ENCODE assay signal across 9 mouse cellular contexts in the genomic region with DNA sequence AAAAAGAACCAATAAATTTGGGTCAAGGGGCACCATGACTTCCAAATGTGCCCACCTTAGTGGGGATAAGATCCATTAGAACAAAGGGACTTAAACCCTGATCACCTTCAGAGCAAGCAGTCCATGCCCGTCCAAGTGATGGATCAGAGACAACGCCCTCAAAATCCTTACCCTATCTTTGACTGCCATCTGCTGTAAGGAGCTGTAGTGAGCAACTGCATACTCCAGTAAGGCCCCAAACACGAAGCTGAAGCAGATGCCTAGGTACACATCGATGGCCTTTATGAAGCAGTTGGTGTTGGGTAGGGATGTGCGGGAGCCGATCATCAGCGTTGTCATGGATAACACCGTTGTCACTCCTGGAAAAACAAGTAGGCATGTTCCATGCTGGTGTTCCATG. TPM values are rescaled to one million over a fixed set of nuclear protein-coding genes. Genes with fewer than 3 reads are reported as not detected.
DNase-seq lines count a peak whose midpoint lies in the region; ATAC-seq and TF ChIP-seq lines count a peak whose summit lies in the region.
"Had no signal": no experiment of that assay in that cellular context is flagged by ENCODE, and none has a peak within 500 bp of the region (broad histone marks: within the 10 kb centered on the region; RNA-seq: fewer than 3 reads in every experiment).

No protein-coding gene starts in this region.

- WGBS in kidney, embryonic 14.5 days: 79% methylated on average over 8 of the region's 8 CpGs
- 72% methylated on average over 8 of the region's 8 CpGs for WGBS in stomach, postnatal 0 days

- no peak overlapping the region for H3K4me2 ChIP-seq in kidney, embryonic 14.5 days (replicated peaks; ENCODE audit: low read depth, low read length)
- no peak overlapping the region for H3K4me2 ChIP-seq in stomach, postnatal 0 days (replicated peaks; ENCODE audit: low read depth)
- H3K4me2 ChIP-seq: heart, embryonic 12.5 days had no signal

- H3K4me1 ChIP-seq in kidney, embryonic 14.5 days (ENCODE audit: control insufficient read depth, insufficient read depth, low read length): no peaks in the 10 kb centered on the region
- no peaks in the 10 kb centered on the region for H3K4me1 ChIP-seq in stomach, postnatal 0 days (replicated peaks; ENCODE audit: control insufficient read depth, insufficient read depth)

- H3K4me3 ChIP-seq in kidney, embryonic 14.5 days (ENCODE audit: low read length): no peak overlapping the region
- no peak overlapping the region for H3K4me3 ChIP-seq in stomach, postnatal 0 days (ENCODE audit: low read depth, low read length)
- H3K4me3 ChIP-seq: heart, embryonic 12.5 days had no signal

- peak; percentile 76 for TF ChIP-seq CTCF in stomach, postnatal 0 days (IDR thresholded peaks at IDR 0.05; ENCODE audit: low read depth)

- TF ChIP-seq EP300 in stomach, postnatal 0 days (optimal IDR thresholded peaks at IDR 0.05): no peak

- no peak overlapping the region for H3K9ac ChIP-seq in kidney, embryonic 14.5 days (ENCODE audit: low read depth, low read length)
- H3K9ac ChIP-seq in stomach, postnatal 0 days (ENCODE audit: low read length): no peak overlapping the region
- H3K9ac ChIP-seq: heart, embryonic 12.5 days had no signal

- H3K9me3 ChIP-seq in kidney, embryonic 14.5 days (ENCODE audit: control insufficient read depth, low read length): no peaks in the 10 kb centered on the region
- no peaks in the 10 kb centered on the region for H3K9me3 ChIP-seq in stomach, postnatal 0 days (ENCODE audit: control insufficient read depth, low read length)
- H3K9me3 ChIP-seq: heart, embryonic 12.5 days had no signal

- H3K36me3 ChIP-seq in kidney, embryonic 14.5 days (ENCODE audit: control insufficient read depth, insufficient read depth, low read length): no peaks in the 10 kb centered on the region
- no peaks in the 10 kb centered on the region for H3K36me3 ChIP-seq in stomach, postnatal 0 days (ENCODE audit: control insufficient read depth, insufficient read depth, low read length)
- H3K36me3 ChIP-seq: heart, embryonic 12.5 days had no signal

- no peaks in the 10 kb centered on the region for H3K27me3 ChIP-seq in kidney, embryonic 14.5 days (ENCODE audit: control insufficient read depth, insufficient read depth, low read length)
- H3K27me3 ChIP-seq in stomach, postnatal 0 days (ENCODE audit: control insufficient read depth, insufficient read depth, low read length): no peaks in the 10 kb centered on the region

- no peak overlapping the region for H3K27ac ChIP-seq in kidney, embryonic 14.5 days (ENCODE audit: low read depth, low read length)
- H3K27ac ChIP-seq in stomach, postnatal 0 days (replicated peaks): no peak overlapping the region

- no peak for ATAC-seq in kidney, embryonic 14.5 days (ENCODE audit: low FRiP score, low TSS enrichment)
- ATAC-seq in stomach, postnatal 0 days (ENCODE audit: low FRiP score, low TSS enrichment): no peak

- peak; percentile 7 to 50 for DNase-seq in adrenal gland, adult (ENCODE audit: inconsistent age in 2 of 2, low spot score in 1 of 2)
- DNase-seq in adrenal gland, postnatal 25 days: no peak
- peak; percentile 18 for DNase-seq in kidney, adult 9 months
- peak; percentile 10 to 45 for DNase-seq in right cerebral cortex, adult 2 months (ENCODE audit: low spot score in 2 of 2)
- no peak for DNase-seq in right cerebral cortex, postnatal 36 days (ENCODE audit: low spot score in 2 of 2)
- peak; percentile 16 for DNase-seq in stomach, postnatal 0 days (ENCODE audit: low spot score)
- DNase-seq in gastrocnemius, adult 8-10 months (ENCODE audit: low spot score in 2 of 2): no peak

RNA-seq across cellular contexts. Expression of a gene that starts 24.6 kb away (rescaled TPM):
- not detected in 2 replicates for total RNA-seq in adrenal gland, postnatal 25 days (2021)
- polyA plus RNA-seq in kidney, embryonic 14.5 days (2014; fragmentation: Nextera tagmentation; extraction: Ambion mirVana): 0.67 and 0.68 TPM in 2 replicates
- 0.28 and 0.56 TPM in 2 replicates for polyA plus RNA-seq in stomach, postnatal 0 days (2015; fragmentation: Nextera tagmentation; extraction: Ambion mirVana)
- not detected for total RNA-seq in gastrocnemius, adult 8-10 months (2022)

RNA-seq across cellular contexts. Expression of a gene that starts 40.6 kb away (rescaled TPM):
- total RNA-seq in adrenal gland, postnatal 25 days (2021): 5.3 and 5.9 TPM in 2 replicates
- 6.3 and 9.8 TPM in 2 replicates for polyA plus RNA-seq in kidney, embryonic 14.5 days (2014; fragmentation: Nextera tagmentation; extraction: Ambion mirVana)
- polyA plus RNA-seq in stomach, postnatal 0 days (2015; fragmentation: Nextera tagmentation; extraction: Ambion mirVana): 1.9 and 2.2 TPM in 2 replicates
- under 1 TPM in 3 of 4 experiments, not detected in 1; 0.15 to 0.34 (median 0.18) TPM for total RNA-seq in gastrocnemius, adult 8-10 months (2022)

RNA-seq across cellular contexts. Expression of a gene that starts 45.0 kb away (rescaled TPM):
- not detected in 2 replicates for total RNA-seq in adrenal gland, postnatal 25 days (2021)
- not detected in 2 replicates for polyA plus RNA-seq in kidney, embryonic 14.5 days (2014; fragmentation: Nextera tagmentation; extraction: Ambion mirVana)
- not detected in 2 replicates for polyA plus RNA-seq in stomach, postnatal 0 days (2015; fragmentation: Nextera tagmentation; extraction: Ambion mirVana)
- not detected for total RNA-seq in gastrocnemius, adult 8-10 months (2022)
- polyA plus RNA-seq: heart, embryonic 12.5 days had no signal

Comparison
In these comparisons a context has a peak if more than half of its experiments do, and no peak if none do; other contexts are left out.
1. DNase-seq: peak in adrenal gland, adult (2 of 2), kidney, adult 9 months (single experiment), right cerebral cortex, adult 2 months (2 of 2) and stomach, postnatal 0 days (single experiment); none in adrenal gland, postnatal 25 days (single experiment), right cerebral cortex, postnatal 36 days (0 of 2) and gastrocnemius, adult 8-10 months (0 of 2).